Mouse (Mus musculus) G1E-ER4 (cell line): ENCODE results near the gene Nadk. TPM values are rescaled to one million over a fixed set of nuclear protein-coding genes. Genes with fewer than 3 reads are reported as not detected.

Source experiments
- GATA1 ChIP-seq: IDR thresholded peaks from one replicate; pipeline ENCODE4 v1.8.0; 2012; ENCODE audit warnings: low read length, inconsistent platforms
- polyA plus RNA-seq: library from polyadenylated mRNA; stranded (reverse); fragments of >175 nt; gene quantifications from 2 replicates; pipeline ENCODE4 v1.2.3, GENCODE M21; 2012

The Nadk gene
- polyA plus RNA-seq, 1 experiment = 69.0 TPM

- TF ChIP-seq GATA1 = no peak
Measured at GRCm38 (mm10) chr4:155563400-155564231, 1.4 kb downstream of the Nadk start.

- no peak for TF ChIP-seq GATA1
Measured at GRCm38 (mm10) chr4:155564315-155565069, 2.3 kb downstream of the Nadk start.

- no peak for TF ChIP-seq GATA1
Measured at GRCm38 (mm10) chr4:155566555-155566954, 4.4 kb downstream of the Nadk start.

GRCm38 (mm10) chr4:155568170-155568569 is 6.0 kb downstream of the Nadk start:
- no peak for TF ChIP-seq GATA1

GRCm38 (mm10) chr4:155568632-155569370 is 6.6 kb downstream of the Nadk start:
- no peak for TF ChIP-seq GATA1

GRCm38 (mm10) chr4:155569818-155570217 is 7.6 kb downstream of the Nadk start:
- no peak for TF ChIP-seq GATA1

GRCm38 (mm10) chr4:155571442-155571841 is 9.3 kb downstream of the Nadk start:
- TF ChIP-seq GATA1 = no peak

- TF ChIP-seq GATA1 = no peak
Measured at GRCm38 (mm10) chr4:155573155-155573554, 11.0 kb downstream of the Nadk start.

- no peak for TF ChIP-seq GATA1
Measured at GRCm38 (mm10) chr4:155573876-155574275, 11.7 kb downstream of the Nadk start.

GRCm38 (mm10) chr4:155574931-155575330 is 12.8 kb downstream of the Nadk start:
- no peak for TF ChIP-seq GATA1

GRCm38 (mm10) chr4:155575521-155575920 is 13.3 kb downstream of the Nadk start:
- TF ChIP-seq GATA1 = no peak

GRCm38 (mm10) chr4:155577132-155577531 is 15.0 kb downstream of the Nadk start:
- TF ChIP-seq GATA1 = no peak

- TF ChIP-seq GATA1 = no peak
Measured at GRCm38 (mm10) chr4:155577741-155578140, 15.6 kb downstream of the Nadk start.

GRCm38 (mm10) chr4:155578336-155579125 is 16.4 kb downstream of the Nadk start:
- no peak for TF ChIP-seq GATA1

GRCm38 (mm10) chr4:155580420-155580819 is 18.2 kb downstream of the Nadk start:
- no peak for TF ChIP-seq GATA1
